Comparison of ENCODE assay signal across 17 mouse cellular contexts in genomic region chr13:8334580-8334979, GRCm38 (mm10).
DNase-seq lines count a peak whose midpoint lies in the region; ATAC-seq and TF ChIP-seq lines count a peak whose summit lies in the region.
"Had no signal": no experiment of that assay in that cellular context is flagged by ENCODE, and none has a peak within 500 bp of the region (broad histone marks: within the 10 kb centered on the region; RNA-seq: fewer than 3 reads in every experiment).

No protein-coding gene starts in this region.

- no peak overlapping the region for H3K4me3 ChIP-seq in hindbrain, embryonic 14.5 days (replicated peaks; ENCODE audit: low read length)
- no peak overlapping the region for H3K4me3 ChIP-seq in hindbrain, postnatal 0 days (ENCODE audit: low read length)
- H3K4me3 ChIP-seq in hindbrain, embryonic 15.5 days, result no peak overlapping the region
- no peak overlapping the region for H3K4me3 ChIP-seq in midbrain, embryonic 14.5 days (replicated peaks; ENCODE audit: low read depth, low read length)
- no peak overlapping the region for H3K4me3 ChIP-seq in neural tube, embryonic 15.5 days (replicated peaks)
- H3K4me3 ChIP-seq: erythroblast, embryonic 14.5 days; liver, embryonic 15.5 days had no signal

- H3K27me3 ChIP-seq in hindbrain, embryonic 14.5 days (ENCODE audit: control insufficient read depth, insufficient read depth, low read length), result no peaks in the 10 kb centered on the region
- no peaks in the 10 kb centered on the region for H3K27me3 ChIP-seq in hindbrain, postnatal 0 days (ENCODE audit: insufficient read depth, low read length)
- H3K27me3 ChIP-seq in hindbrain, embryonic 15.5 days, result no peaks in the 10 kb centered on the region
- H3K27me3 ChIP-seq in midbrain, embryonic 14.5 days (ENCODE audit: control insufficient read depth, insufficient read depth, low read length), result no peaks in the 10 kb centered on the region
- no peaks in the 10 kb centered on the region for H3K27me3 ChIP-seq in neural tube, embryonic 15.5 days (replicated peaks)
- H3K27me3 ChIP-seq: liver, embryonic 15.5 days had no signal

- DNase-seq in hindbrain, embryonic 14.5 days (ENCODE audit: low spot score), result no peak
- no peak for DNase-seq in hindbrain, postnatal 0 days (ENCODE audit: low spot score)
- DNase-seq in midbrain, embryonic 14.5 days, result peak; percentile 45
- DNase-seq in spleen, adult 18-20 months, result no peak
- DNase-seq in liver, result no peak
- DNase-seq: cerebellum, adult 2 months; cerebellum, postnatal 36 days; gastrocnemius, postnatal 10 days; heart, adult 18-20 months; lung, postnatal 14 days; right cerebral cortex, postnatal 14 days; thymus, postnatal 4 days had no signal

- no peaks in the 10 kb centered on the region for H3K9me3 ChIP-seq in hindbrain, embryonic 14.5 days (ENCODE audit: control insufficient read depth, low read length)
- H3K9me3 ChIP-seq in hindbrain, postnatal 0 days (ENCODE audit: low read length), result no peaks in the 10 kb centered on the region
- H3K9me3 ChIP-seq in hindbrain, embryonic 15.5 days, result no peaks in the 10 kb centered on the region
- H3K9me3 ChIP-seq in midbrain, embryonic 14.5 days (ENCODE audit: control insufficient read depth, low read length), result no peaks in the 10 kb centered on the region
- no peaks in the 10 kb centered on the region for H3K9me3 ChIP-seq in neural tube, embryonic 15.5 days (replicated peaks)
- H3K9me3 ChIP-seq: liver, embryonic 15.5 days had no signal

- no peak overlapping the region for H3K9ac ChIP-seq in hindbrain, embryonic 14.5 days
- H3K9ac ChIP-seq in hindbrain, postnatal 0 days (replicated peaks; ENCODE audit: low read length), result no peak overlapping the region
- no peak overlapping the region for H3K9ac ChIP-seq in hindbrain, embryonic 15.5 days
- H3K9ac ChIP-seq in midbrain, embryonic 14.5 days (replicated peaks; ENCODE audit: low read length), result 0 out of 2 replicates have a peak overlapping the region, but pooled peaks have one; percentile 4
- no peak overlapping the region for H3K9ac ChIP-seq in neural tube, embryonic 15.5 days (replicated peaks)
- H3K9ac ChIP-seq: liver, embryonic 15.5 days had no signal

- WGBS in hindbrain, embryonic 14.5 days, result 42% methylated on average over 4 of the region's 4 CpGs
- 45% methylated on average over 4 of the region's 4 CpGs for WGBS in hindbrain, postnatal 0 days
- 45% methylated on average over 4 of the region's 4 CpGs for WGBS in hindbrain, embryonic 15.5 days
- 23% methylated on average over 4 of the region's 4 CpGs for WGBS in midbrain, embryonic 14.5 days
- WGBS in neural tube, embryonic 15.5 days, result 38% methylated on average over 4 of the region's 4 CpGs

- no peak for TF ChIP-seq CTCF in hindbrain, postnatal 0 days (IDR thresholded peaks at IDR 0.05; ENCODE audit: low read depth)

- H3K36me3 ChIP-seq in hindbrain, embryonic 14.5 days (replicated peaks; ENCODE audit: control insufficient read depth, insufficient read depth), result no peaks in the 10 kb centered on the region
- H3K36me3 ChIP-seq in hindbrain, postnatal 0 days (ENCODE audit: insufficient read depth, low read length), result no peaks in the 10 kb centered on the region
- H3K36me3 ChIP-seq in hindbrain, embryonic 15.5 days, result no peaks in the 10 kb centered on the region
- no peaks in the 10 kb centered on the region for H3K36me3 ChIP-seq in midbrain, embryonic 14.5 days (ENCODE audit: control insufficient read depth, insufficient read depth, low read length)
- H3K36me3 ChIP-seq in neural tube, embryonic 15.5 days, result no peaks in the 10 kb centered on the region
- H3K36me3 ChIP-seq: liver, embryonic 15.5 days had no signal

- peaks cover 30% of the 10 kb centered on the region for H3K4me1 ChIP-seq in hindbrain, embryonic 14.5 days (replicated peaks; ENCODE audit: control insufficient read depth, insufficient read depth, low read length)
- peaks cover 3% of the 10 kb centered on the region; the same call in 1 of the 2 replicates for H3K4me1 ChIP-seq in hindbrain, postnatal 0 days (ENCODE audit: insufficient read depth, low read length)
- peaks cover 34% of the 10 kb centered on the region for H3K4me1 ChIP-seq in hindbrain, embryonic 15.5 days (replicated peaks)
- peaks cover 22% of the 10 kb centered on the region for H3K4me1 ChIP-seq in midbrain, embryonic 14.5 days (ENCODE audit: control insufficient read depth, insufficient read depth, low read length)
- peaks cover 32% of the 10 kb centered on the region for H3K4me1 ChIP-seq in neural tube, embryonic 15.5 days
- H3K4me1 ChIP-seq: liver, embryonic 15.5 days had no signal

- no peak overlapping the region for H3K4me2 ChIP-seq in hindbrain, embryonic 14.5 days (replicated peaks)
- no peak overlapping the region for H3K4me2 ChIP-seq in hindbrain, postnatal 0 days (ENCODE audit: low read depth, low read length)
- no peak overlapping the region for H3K4me2 ChIP-seq in hindbrain, embryonic 15.5 days
- H3K4me2 ChIP-seq in midbrain, embryonic 14.5 days (ENCODE audit: low read length), result 0 out of 2 replicates have a peak overlapping the region, but pooled peaks have one; percentile 4
- no peak overlapping the region for H3K4me2 ChIP-seq in neural tube, embryonic 15.5 days
- H3K4me2 ChIP-seq: liver, embryonic 15.5 days had no signal

- ATAC-seq in hindbrain, embryonic 14.5 days (ENCODE audit: low FRiP score), result 0 out of 2 replicates have a peak, but pooled peaks have one; percentile 19
- ATAC-seq in hindbrain, postnatal 0 days, result no peak; the same call in 1 of the 2 replicates
- ATAC-seq in hindbrain, embryonic 15.5 days (ENCODE audit: low FRiP score, low read depth), result no peak
- ATAC-seq in midbrain, embryonic 14.5 days (ENCODE audit: low FRiP score, low TSS enrichment), result peak; percentile 41; the same call in 1 of the 2 replicates
- ATAC-seq in neural tube, embryonic 15.5 days (ENCODE audit: low FRiP score), result peak; percentile 48; the same call in 1 of the 2 replicates
- ATAC-seq: intestine, postnatal 0 days had no signal

- H3K27ac ChIP-seq in hindbrain, embryonic 14.5 days, result peak overlapping the region; percentile 80
- no peak overlapping the region for H3K27ac ChIP-seq in hindbrain, postnatal 0 days
- peak overlapping the region; percentile 23; the same call in 1 of the 2 replicates for H3K27ac ChIP-seq in hindbrain, embryonic 15.5 days (replicated peaks)
- H3K27ac ChIP-seq in midbrain, embryonic 14.5 days (replicated peaks; ENCODE audit: low read depth, low read length), result peak overlapping the region; percentile 71
- no peak overlapping the region; the same call in 1 of the 2 replicates for H3K27ac ChIP-seq in neural tube, embryonic 15.5 days (replicated peaks)
- H3K27ac ChIP-seq: liver, embryonic 15.5 days had no signal

Comparison
In these comparisons a context has a peak if more than half of its experiments do, and no peak if none do; other contexts are left out.
1. ATAC-seq: peak in hindbrain, embryonic 14.5 days (single experiment), midbrain, embryonic 14.5 days (single experiment) and neural tube, embryonic 15.5 days (single experiment); none in hindbrain, postnatal 0 days (single experiment) and hindbrain, embryonic 15.5 days (single experiment).
2. H3K27ac ChIP-seq: peak in hindbrain, embryonic 14.5 days (single experiment), hindbrain, embryonic 15.5 days (single experiment) and midbrain, embryonic 14.5 days (single experiment); none in hindbrain, postnatal 0 days (single experiment) and neural tube, embryonic 15.5 days (single experiment).